Mouse (Mus musculus) cortical plate, adult 2 months (tissue): ENCODE measurements around the gene Stk16.

Experiments
- CTCF ChIP-seq: fragments of 200-500 bp; IDR thresholded peaks from 2 replicates; pipeline ENCODE4 v1.5.1; 2011; ENCODE audit warnings: mild to moderate bottlenecking, control low read depth, low read length; ENCODE audit not compliant: insufficient read depth; ENCODE audit errors: extremely low read depth
- POLR2A ChIP-seq: fragments of 200-500 bp; IDR thresholded peaks from 2 replicates; pipeline ENCODE4 v1.6.1; 2011; ENCODE audit warnings: mild to moderate bottlenecking, low read length, control low read depth; ENCODE audit not compliant: insufficient read depth; ENCODE audit errors: extremely low read depth

DNA sequence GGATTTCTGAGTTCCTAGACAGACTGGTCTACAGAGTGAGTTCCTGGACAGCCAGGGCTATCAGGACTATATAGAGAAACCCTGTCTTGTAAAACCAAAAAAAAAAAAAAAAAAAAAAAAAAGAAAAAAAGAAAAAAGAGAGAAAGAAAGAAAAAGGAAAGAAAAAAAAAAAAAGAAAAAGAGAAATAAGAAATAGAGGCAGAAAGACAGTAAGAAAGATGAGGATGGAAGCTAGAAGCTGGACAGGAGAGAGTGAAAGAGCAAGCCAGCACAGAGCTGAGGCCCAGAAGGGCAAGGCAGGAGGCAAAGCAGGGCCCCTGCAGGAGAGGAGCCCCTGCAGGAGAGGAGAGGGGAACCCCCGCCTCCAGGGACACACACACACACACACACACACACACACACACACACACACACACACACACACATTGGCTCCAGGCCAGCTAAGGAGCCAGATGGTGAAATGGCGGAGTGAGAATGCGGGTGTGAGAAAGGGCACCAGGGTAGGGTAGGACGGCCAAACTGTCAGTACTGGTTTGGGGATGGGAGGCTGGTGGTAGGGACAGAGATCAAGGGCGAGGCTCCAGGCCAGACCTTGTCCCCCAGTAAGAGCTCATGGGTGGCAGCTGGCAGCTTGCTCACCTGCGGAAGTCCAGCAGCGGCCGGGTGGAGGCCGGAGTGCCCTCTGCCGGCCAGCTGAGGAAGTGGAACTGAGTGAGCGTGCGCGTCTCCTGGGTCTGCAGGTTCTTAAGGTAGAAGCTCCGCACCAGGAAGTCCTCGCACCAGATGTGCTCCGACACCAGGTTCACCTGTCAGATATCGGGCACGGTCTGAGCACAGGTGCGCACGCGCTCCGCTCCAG is 40.7 kb downstream of the Stk16 start:
- TF ChIP-seq CTCF: peak; percentile 49
- no peak for TF ChIP-seq POLR2A
